Mouse (Mus musculus) retina, embryonic 14.5 days (tissue): ENCODE results near the gene Wdr18.

Experiments used
- DNase-seq: peaks from one replicate; pipeline ENCODE4 v3.0.0-alpha.2; 2015; ENCODE audit warnings: low spot score

Wdr18 gene

DNA sequence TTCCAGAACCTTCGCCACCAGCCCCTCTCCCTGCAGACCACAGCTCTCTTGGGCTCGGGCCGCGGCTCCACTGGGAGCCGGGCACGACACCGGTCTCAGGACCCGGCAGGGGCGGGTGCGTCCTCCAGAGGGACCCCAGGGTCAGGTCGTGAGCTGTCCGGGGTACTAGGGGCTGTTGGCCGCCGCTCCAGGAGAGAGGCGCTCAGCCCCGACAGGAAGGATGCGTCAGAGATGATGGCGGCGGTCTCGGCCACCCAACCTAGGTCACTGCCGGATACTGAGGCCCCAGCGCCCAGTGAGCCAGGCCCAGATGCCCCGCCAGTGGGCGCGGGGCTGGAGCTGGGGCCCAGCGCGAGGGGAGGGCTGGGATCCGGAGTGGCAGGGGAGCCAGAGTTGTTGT is 17.4 kb downstream of the Wdr18 start:
- no peak for DNase-seq

DNA sequence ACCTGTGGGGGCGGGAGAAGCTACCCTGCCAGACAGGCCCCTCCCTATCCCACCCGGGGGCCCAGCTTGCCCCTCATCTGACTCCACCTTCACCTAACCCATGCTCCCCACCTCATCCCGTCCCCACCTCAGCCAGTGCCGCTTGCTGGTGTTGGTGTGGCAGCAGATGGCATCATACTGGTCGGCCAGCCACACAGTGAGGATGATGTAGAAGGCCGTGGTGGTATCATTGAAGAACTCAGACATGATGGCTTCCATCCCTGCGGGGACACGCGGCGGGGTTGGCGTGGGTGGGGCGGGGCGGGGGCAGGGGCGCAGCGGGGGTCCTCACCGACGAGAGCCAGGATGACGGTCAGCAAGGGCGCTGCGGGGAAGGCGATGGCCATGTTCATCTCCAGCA is 18.1 kb downstream of the Wdr18 start:
- DNase-seq = no peak

DNA sequence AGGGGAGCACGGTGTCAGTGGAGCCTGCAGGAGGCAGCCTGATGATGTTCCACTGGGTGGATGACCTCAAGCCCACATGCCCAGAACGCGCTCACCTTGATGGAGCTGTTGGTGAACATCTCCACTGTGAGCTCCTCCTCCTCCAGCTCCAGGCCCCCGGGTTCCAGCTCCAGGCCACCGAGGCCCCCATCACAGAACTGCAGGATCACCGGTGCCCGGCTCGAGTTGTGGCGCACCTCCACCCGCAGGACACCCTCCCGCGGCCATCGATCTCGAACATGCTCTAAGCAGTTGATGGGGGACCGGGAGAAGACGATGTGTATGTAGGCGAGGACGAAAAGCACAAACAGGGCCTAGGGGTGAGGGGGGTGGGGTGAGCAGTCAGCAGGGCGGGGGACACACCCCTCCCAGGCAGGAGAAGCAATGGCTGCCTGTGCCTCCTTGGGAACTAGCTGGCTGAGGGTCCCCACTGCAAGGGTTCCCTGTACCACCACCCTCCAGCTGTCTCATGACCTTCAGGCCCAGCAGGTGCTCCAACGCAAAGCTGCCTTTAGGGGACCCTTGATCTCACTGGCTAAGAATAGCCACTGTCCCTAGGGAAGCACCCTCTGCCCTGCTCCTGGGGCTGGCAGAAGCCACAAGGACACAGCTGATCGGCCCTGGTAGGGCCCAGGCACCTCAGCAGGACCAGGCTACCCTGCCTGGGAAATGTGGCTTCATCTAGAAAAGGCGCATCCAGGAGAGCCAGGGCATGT is 19.6 kb downstream of the Wdr18 start:
- DNase-seq = no peak

DNA sequence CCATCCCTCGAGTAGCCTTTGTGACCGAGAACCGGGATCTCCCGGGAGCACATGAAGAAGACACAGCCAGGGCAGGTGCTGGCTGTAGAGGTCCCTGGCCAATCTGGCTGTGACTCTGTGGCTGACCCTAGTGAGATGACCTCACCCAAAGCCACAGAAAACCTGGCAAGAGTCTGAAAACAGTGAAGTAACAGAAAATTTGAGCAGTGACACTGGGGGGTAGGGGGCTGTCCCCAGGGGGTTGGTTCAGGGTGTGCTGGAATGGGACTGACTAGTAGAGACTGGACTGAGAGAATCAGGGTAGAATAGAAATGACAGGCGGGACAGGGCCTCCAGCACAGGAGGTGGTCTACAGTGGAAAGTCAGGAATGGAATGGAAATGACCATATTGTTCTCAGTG is 23.3 kb downstream of the Wdr18 start:
- no peak for DNase-seq

DNA sequence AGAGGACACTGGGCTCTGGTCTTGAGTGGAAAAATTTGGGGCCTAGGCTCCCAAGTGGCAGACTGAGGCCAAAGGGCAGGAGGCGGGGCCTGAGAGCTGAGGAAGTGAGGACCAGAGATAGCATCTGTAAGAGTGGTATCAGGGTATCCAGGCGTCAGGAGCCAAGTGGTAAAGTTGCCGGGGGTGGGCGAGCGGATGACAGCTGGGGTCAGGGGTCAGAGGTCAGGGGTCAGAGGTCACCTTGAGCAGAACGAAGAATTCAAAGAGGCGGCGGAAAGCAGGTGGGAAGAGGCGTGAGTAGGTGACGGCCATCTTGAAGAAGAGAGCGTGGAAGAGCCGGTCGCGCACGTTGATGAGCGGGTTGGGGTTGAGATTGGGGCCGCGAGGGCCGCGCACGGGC is 23.7 kb downstream of the Wdr18 start:
- peak; percentile 61 for DNase-seq

DNA sequence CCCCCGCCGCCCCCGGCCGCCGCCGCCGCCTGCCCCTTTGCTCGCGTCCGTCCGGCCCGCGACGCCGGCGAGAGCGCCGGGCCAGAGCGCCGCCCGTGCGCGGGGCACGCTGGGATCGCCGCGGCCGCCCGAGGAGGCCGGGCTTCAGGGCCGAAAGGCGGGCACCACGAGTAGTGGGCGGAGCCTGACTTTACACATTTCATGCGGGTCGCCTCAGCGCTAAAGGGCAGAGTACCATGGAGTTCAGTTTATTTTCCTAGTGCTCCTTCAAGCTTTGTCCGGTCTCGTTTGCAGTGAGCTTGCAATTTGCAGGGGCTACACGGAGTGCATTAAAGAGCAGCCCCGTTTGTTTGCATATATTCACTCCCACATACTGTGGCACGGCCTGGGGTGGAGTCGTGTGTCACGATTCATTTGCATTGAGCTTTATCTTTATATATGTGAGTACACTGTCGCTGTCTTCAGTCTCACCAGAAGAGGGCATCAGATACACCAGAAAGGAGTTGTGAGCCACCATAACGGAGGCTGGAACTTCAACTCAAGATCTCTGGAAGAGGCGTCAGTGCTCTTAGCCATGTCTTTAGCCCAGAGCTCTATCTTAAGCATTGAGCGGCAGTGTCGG is 24.4 kb downstream of the Wdr18 start, which contains the start of gene Tmem259:
TSS of gene Tmem259 (minus strand) at position 136 of the 622 bp plus-strand sequence.
- peak; percentile 89 for DNase-seq

DNA sequence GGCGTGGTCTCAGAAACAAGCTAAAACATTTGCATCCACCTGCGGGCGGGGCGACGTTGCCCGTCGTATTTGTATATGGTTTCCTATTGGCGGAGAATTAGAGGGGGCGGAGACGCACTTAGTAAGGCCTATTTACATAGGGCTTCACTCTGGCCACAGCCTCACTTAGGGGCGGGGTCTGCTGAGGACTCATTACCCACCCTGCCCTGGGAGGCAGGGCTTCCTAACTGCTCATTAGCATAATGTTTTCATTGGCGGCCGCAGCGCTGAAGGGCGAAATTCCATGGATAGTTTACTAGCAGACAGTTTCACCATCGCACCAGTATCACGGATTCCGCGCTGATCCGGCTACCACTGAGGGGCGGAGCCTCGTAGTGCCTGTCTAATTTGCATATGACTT is 24.9 kb downstream of the Wdr18 start:
- DNase-seq = peak; percentile 99

DNA sequence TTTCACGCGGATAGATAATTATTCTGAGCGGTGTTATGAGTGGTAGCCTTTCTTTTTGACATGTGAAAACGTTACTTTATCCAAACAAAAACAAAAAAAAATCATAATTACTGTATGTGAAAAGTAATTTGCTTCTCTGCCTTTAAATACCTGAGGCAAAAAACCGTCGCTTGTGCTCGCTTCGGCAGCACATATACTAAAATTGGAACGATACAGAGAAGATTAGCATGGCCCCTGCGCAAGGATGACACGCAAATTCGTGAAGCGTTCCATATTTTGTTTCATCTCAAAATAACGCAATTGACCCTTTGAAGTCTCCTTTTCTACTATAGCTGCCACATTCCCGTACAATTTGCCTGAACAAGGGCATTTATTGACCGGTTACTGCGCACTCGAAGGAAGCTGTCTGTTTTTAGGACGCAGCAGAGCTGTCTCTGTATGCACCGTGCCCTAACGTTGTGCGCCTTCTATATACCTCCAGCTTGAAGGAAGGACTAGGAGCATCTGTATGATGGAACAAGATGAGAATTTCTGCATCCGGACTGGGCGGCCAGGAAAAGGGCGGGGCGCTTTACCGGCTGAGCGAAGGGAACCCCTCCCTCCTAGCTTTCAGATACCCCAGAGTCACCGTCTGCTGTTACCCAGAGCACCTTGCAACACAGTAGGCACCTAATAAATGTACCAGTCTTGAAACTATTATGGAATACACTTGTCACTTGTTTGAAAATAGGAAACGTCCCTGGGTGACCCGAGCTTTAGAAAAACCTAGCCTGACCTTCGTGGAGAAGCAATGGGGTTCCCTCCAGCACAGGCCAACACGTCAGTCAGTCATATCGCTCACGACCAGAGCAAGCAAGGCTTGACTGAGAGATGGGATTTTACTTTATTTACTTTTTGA is 25.6 kb downstream of the Wdr18 start:
- peak; percentile 74 for DNase-seq

DNA sequence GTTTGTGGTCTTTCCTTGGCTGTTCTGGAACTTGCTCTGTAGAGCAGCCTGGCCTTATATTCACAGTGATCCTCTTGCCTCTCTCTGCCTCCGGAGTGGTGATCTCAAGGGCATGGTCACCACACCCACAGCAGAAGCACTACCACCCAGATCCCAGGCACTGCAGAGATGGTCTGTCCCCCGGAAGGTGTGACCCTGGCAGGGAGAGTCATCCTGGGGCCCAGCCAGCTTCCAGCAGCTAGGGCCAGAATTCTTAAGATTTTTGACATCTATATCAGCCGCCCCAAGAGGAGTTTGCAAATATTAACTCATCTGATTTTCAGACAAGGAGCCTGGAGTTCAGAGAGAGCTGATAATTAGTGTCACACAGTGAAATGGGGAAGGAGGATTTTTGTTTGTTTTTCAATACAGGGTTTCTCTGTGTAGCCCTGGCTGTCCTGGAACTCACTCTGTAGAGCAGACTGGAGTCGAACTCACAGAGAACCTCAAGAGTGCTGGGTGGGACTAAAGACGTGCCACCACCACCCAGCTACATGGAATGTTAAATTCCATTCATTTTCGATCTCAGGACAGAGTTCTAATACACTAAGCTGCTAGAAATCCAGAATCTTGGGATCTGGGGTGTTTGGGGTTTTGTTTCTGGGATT is 26.4 kb downstream of the Wdr18 start:
- DNase-seq = no peak

DNA sequence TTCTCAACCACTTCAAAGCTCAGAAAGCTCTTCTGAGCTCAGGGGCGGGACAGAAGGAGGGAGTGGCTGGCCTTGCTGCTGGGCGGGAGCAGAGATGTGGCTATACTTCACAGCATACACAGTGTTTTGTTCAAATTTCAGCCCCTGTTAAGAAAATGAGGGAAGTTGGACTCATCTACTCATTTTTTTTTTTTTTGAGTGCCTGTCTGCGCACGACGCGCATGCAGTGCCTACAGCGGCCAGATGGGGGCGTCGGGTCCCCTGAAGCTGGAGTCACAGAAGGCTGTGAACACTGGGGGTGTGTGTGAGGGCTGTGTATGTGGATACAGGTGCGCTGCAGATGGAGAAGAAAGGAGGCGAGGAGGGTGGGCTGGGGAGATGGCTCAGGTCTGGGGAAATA is 27.0 kb downstream of the Wdr18 start:
- DNase-seq = peak; percentile 86

DNA sequence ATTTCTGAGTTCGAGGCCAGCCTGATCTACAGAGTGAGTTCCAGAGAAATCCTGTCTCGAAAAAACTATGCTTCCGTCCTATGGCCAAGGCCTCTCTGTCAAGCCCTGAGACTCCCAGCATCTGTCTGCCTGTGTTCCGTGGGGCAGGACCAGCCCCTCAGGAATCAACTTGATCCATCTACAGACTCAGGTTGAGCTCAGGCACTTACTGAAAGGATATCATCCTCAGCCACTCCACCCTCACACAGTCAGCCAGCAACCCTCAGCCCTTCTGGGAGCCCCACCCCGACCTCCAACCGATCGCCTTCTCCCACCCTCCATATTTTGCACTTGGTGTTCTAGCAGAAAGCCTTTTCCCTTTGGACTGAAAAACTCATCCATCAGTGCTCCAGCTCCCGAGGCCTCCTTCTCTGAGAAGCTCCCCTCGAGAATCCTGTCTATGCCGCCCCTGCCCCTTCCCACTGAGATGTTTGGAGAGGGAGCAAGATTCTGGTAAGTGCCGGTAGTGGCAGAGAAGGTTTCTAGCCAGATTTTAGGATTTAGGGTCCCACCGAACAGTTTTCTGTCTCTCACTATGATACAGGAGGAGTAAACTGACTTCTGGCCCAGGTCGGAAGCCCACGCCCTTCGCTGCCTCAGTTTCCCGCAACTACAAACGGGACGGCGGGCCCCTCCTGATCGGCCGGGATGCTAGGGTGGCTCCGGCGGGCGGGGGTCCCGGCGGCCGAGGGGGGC is 28.0 kb downstream of the Wdr18 start:
- DNase-seq = no peak

DNA sequence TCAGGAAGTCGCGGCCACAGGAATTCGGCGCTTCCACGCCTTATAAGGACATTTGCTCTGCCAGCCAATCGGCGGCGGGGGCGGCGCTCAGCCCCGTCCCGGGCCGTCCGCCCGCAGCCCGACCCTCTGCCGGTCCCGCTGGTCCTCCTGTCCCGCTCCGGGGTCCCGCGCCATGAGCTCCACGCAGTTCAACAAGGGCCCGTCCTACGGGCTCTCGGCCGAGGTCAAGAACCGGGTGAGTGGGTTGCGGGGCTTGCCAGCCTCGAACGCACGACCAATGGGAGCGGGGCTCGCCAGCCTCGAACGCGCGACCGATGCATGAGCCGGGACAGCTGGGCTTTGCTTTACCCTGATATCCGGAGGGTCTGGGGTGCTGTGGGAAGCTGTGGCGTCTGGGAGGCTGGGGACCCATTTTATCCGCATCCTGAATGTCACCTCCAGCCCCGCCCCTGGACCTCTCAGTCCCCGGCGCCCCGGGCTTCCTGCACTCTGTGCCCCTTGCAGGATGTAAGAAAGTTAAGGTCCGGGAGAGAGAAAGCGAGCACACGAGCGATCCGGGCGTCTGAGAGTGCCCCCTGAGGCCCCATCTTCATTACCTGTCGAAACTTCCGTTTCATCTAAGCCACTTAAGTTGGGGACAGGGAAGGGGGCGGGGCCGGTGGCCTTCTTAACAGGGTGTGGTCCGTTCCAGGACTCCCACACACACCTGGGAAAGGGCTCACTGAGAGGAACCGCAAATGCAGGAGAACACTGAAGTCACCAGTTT is 28.7 kb downstream of the Wdr18 start, which contains the start of gene Cnn2:
TSS of gene Cnn2 (plus strand) at position 79 of the 766 bp plus-strand sequence.
- peak; percentile 29 for DNase-seq

DNA sequence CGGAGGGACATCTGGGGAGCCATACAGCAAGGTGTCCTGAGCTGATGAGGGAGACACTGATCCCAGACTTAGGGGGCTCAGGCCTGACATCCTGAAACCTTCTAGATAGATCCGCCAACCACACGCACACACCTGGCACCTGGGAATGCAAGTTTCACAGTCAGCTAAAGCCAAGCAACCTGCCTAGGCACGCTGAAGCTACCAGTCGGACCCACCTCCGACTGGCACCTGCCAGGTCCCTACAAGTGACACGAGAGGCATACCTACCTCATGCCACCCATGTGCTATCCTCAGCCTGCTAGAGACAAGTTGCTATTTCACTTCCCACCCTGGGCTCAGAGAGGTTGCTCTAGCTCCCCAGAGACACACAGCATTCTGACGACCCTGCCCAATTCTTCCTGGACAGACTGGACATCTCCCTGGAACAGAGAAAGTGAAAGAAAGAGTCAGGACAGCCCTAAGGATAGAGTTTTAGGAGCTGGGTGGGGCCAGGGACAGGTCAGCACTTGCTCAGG is 29.4 kb downstream of the Wdr18 start:
- DNase-seq = no peak

DNA sequence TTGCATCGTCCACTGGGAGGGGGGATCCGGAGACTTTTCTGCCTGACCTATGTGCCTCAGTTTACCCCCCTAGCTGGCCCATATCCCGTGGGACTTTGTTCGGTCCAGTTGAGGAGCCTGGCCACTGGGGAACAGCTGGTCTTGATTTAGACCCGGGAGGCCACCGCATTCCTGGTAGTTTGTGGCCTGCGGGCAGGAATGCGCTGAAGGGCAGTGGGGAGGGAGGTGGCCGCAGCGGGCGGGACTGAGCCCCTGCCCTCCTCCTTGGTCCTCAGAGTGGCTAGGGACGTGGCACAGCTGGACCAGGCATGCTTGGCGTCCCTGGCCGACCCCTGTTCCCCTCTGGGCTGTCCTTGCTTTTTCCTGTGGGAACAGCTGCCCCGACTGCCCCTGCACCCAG is 29.9 kb downstream of the Wdr18 start:
- peak; percentile 33 for DNase-seq

DNA sequence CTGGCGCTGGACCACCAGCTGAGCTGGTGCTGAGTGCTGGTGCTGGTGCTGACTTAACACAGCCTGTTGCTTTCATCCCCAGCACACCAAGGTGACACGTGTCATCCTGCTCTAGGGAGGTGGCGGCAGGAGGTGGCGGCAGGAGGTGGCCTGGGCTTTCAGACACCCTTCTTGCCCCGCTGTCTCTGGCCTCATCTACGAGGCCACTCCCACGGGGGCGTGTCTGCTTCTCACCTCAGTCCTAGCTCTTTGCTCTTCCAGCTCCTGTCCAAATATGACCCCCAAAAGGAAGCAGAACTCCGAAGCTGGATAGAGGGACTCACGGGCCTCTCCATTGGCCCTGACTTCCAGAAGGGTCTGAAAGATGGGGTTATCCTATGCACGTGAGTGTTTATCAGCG is 31.1 kb downstream of the Wdr18 start:
- DNase-seq = no peak

DNA sequence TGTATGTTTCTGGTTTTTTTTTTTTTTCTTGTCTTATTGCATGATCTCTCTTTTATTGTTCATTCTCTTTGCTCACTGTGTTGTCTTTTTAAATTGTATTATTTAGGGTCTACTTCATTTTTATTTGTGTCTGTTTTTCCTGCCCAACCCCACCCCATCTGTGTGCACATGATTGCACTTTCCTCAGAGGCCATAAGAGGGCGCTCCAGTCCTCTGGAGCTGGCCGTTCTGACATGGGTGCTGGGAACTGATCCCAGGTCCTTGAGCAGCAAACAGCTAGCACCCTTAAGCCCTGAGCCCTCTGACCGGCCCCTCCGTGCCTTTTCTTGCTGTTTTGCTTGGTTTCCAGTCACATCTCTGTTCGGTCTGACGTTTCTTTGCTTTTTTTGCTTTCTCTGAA is 31.6 kb downstream of the Wdr18 start:
- DNase-seq = no peak

DNA sequence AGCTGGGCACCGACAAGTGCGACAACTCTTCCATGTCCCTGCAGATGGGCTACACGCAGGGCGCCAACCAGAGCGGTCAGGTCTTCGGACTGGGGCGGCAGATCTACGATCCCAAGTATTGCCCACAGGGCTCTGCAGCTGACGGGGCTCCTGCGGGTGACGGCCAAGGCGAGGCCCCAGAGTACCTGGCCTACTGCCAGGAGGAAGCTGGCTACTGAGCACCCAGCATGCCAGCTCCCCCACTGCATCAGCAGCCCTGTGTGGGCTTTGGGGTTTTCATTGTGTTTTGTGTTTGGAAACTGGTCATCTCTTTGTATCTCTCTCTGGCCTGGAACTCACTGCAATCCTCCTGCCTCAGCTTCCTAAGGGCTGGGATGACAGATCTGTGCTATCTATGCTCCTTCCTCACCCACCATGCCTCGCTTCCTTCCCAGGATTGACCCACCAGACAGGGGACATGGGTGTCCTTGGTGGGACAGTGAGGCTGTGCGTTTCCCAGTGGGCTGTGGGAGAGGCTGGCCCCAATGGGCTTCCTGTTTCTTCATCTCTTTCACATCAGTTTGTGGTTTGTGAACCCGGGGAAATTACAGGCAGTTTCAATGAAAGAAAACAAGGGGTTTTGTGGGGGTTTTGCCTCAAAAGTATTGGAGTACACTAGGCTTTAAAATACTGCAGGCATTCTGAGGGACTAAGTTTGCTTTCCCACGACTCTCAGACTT is 34.6 kb downstream of the Wdr18 start:
- DNase-seq = no peak

DNA sequence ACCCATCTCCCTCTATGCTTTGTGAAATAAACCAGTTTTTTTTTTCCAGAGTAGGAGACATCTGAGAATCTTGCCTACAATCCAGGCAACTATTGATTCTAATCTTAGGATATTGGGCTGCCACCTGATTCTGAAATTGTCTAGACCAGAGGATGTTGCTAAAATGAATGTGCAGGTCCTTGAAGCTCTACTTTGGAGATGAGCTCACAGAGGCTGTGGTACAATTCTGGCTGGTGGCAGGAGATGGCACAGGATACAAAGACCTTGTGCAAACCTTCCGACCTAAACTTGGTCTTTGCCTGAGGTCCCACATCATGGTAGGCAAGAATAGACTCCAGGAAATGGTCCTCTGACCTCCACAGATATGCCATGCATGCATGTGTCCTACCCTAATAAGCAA is 35.7 kb downstream of the Wdr18 start:
- DNase-seq = no peak

DNA sequence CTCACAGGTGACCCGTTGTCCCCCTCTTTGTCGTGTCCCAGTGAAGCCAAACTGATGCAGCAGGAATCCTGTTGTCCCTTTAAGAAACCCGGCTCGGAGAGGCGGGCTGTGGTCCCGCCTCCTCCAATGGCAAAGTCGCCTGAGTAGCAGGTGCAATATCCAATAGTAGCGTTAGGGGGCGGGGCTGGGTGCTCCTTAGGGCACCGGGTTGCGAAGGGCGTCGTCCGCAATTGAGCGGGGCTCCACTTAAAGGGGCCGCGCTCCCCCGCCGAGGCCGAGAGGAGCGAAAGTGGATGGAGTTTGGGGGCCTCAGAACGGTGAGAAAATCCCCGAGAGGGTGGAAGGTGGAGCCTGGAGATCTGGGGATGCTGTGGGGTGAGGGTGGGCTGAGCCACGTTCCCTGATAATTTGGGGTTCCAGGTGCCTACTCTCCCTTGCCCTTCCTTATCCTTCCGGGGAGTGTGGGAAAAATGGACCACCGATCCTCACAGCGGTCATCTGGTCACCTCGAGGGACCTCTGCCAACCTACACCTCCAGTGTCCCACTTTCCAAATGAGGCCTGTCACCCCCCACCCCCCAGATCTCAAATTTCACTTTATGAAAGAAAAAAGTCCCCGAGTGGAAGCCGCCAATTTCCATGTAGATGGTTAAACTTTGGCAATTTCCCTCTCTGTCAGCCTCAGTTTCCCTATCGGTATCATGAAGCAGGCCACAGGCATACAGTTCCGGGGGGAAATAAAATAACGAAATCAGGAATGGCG is 36.5 kb downstream of the Wdr18 start, which contains the start of gene Abca7:
TSS of gene Abca7 (plus strand) at position 223 of the 762 bp plus-strand sequence.
- DNase-seq = peak; percentile 100
